Mouse (Mus musculus): ENCODE data around the gene Kit. TPM values are rescaled to one million over a fixed set of nuclear protein-coding genes. Genes with fewer than 3 reads are reported as not detected.
A peak's percentile ranks its signal among the peaks of the same experiment; 100 is the strongest.

Gene Kit
- 37.3 and 66.4 TPM in 2 replicates for total RNA-seq (2012; rRNA removed)

DNA sequence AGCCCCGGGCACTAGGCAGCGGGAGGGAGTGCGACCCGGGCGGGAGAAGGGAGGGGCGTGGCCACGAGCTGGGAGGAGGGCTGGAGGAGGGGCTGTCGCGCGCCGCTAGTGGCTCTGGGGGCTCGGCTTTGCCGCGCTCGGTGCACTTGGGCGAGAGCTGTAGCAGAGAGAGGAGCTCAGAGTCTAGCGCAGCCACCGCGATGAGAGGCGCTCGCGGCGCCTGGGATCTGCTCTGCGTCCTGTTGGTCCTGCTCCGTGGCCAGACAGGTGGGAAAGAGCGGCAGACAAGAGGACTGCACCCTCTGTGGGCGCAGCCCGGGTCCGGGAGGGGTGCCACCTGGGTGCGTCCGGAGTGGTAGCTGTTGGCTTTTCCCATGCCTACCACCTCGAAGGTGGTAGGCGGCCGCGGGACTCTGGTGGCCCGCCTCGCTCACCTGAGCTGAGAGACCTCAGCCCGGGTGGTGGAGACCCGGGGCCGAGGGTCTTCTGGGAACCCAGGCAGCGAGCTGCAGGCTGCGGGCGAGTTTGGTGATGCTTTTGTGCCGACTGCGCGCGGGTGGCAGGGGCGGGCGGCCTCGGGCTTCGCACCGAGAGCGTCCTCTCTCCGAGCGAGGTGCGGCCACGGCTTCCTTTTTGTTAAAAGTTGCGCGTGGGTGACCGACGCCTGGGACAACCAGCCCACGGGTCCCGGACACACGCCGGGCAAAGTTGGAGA is at the start of gene Kit:
Gene Kit (plus strand): TSS at position 65 of the 715 bp plus-strand sequence.
- in situ Hi-C loops (cut with MboI; ENCODE audit: low sequenced_read_pairs in 2 of 2, unreplicated experiment in 2 of 2) = no loop called here
- Histone ChIP-seq H3K9ac (ENCODE audit: insufficient read depth, low read depth, low read length, poor library complexity, severe bottlenecking) (peak within 1 kb of the TSS; percentile 72), H3K9me3 (ENCODE audit: control insufficient read depth, insufficient read depth, low read depth, low read length) (no peaks in the 10 kb centered on the region), H3K36me3 (ENCODE audit: control insufficient read depth, insufficient read depth, low read length, poor library complexity, severe bottlenecking) (no peaks in the 10 kb centered on the region), H3K4me1 (ENCODE audit: control insufficient read depth in 2 of 2, insufficient read depth in 2 of 2, low read length in 2 of 2, poor library complexity in 1 of 2) (peaks cover 0 to 4% of the 10 kb centered on the region in 2 experiments; a peak in 1 of 4 replicates), H3K4me3 (ENCODE audit: insufficient read depth in 1 of 2, low read depth in 1 of 2, low read length in 2 of 2, poor library complexity in 1 of 2, severe bottlenecking in 1 of 2) (peak within 1 kb of the TSS; percentile 70 to 85), H3K27ac (ENCODE audit: insufficient read depth, low read depth, low read length, poor library complexity, severe bottlenecking) (0 out of 2 replicates have a peak within 1 kb of the TSS, but pooled peaks have one; percentile 18)
- no peak for TF ChIP-seq HCFC1 (IDR thresholded peaks at IDR 0.05; ENCODE audit: borderline replicate concordance, insufficient read depth, low read length)
- DNase-seq (ENCODE audit: low read depth, low spot score) = peak; percentile 85

- H3K36me3 ChIP-seq (ENCODE audit: control insufficient read depth, insufficient read depth, low read length, poor library complexity, severe bottlenecking) = no peaks in the 10 kb centered on the region
Measured at GRCm38 (mm10) chr5:75536156-75536555, 38.6 kb upstream of the Kit start.

GRCm38 (mm10) chr5:75537717-75538116 is 37.0 kb upstream of the Kit start:
- Histone ChIP-seq H3K9me3 (ENCODE audit: control insufficient read depth, insufficient read depth, low read depth, low read length) (no peaks in the 10 kb centered on the region), H3K36me3 (ENCODE audit: control insufficient read depth, insufficient read depth, low read length, poor library complexity, severe bottlenecking) (no peaks in the 10 kb centered on the region), H3K4me1 (ENCODE audit: control insufficient read depth in 2 of 2, insufficient read depth in 2 of 2, low read length in 2 of 2, poor library complexity in 1 of 2) (peaks cover 4 to 10% of the 10 kb centered on the region in 2 experiments), H3K27ac (ENCODE audit: insufficient read depth, low read depth, low read length, poor library complexity, severe bottlenecking) (peak overlapping the region; percentile 72; the same call in 1 of the 2 replicates), H3K4me3 (ENCODE audit: insufficient read depth in 1 of 2, low read depth in 1 of 2, low read length in 2 of 2, poor library complexity in 1 of 2, severe bottlenecking in 1 of 2) (no peak overlapping the region), H3K9ac (ENCODE audit: insufficient read depth, low read depth, low read length, poor library complexity, severe bottlenecking) (no peak overlapping the region)
- in situ Hi-C loops (cut with MboI; ENCODE audit: low sequenced_read_pairs in 2 of 2, unreplicated experiment in 2 of 2) = no loop called here
- no peak for TF ChIP-seq HCFC1 (IDR thresholded peaks at IDR 0.05; ENCODE audit: borderline replicate concordance, insufficient read depth, low read length)
- TF ChIP-seq MAFK (IDR thresholded peaks at IDR 0.05; ENCODE audit: insufficient read depth, low read depth, low read length) = no peak
- no peak for TF ChIP-seq ZC3H11A (IDR thresholded peaks at IDR 0.05; ENCODE audit: borderline replicate concordance, low read depth, low read length)
- TF ChIP-seq ZNF384 (IDR thresholded peaks at IDR 0.05; ENCODE audit: low read depth, low read length) = no peak
- no peak; the same call in 1 of the 2 replicates for TF ChIP-seq CHD2 (IDR thresholded peaks at IDR 0.05; ENCODE audit: low read depth, low read length)
- peak; percentile 69 for DNase-seq (ENCODE audit: low read depth, low spot score)

More at GRCm38 (mm10) chr5:75536156-75536555, 38.6 kb upstream of the Kit start:
- TF ChIP-seq ZNF384 (IDR thresholded peaks at IDR 0.05; ENCODE audit: low read depth, low read length) = no peak
- TF ChIP-seq ZC3H11A (IDR thresholded peaks at IDR 0.05; ENCODE audit: borderline replicate concordance, low read depth, low read length) = no peak
- no peak for TF ChIP-seq HCFC1 (IDR thresholded peaks at IDR 0.05; ENCODE audit: borderline replicate concordance, insufficient read depth, low read length)
- no peak for TF ChIP-seq MAFK (IDR thresholded peaks at IDR 0.05; ENCODE audit: insufficient read depth, low read depth, low read length)
- no peak for TF ChIP-seq CHD2 (IDR thresholded peaks at IDR 0.05; ENCODE audit: low read depth, low read length)
- H3K9me3 ChIP-seq (ENCODE audit: control insufficient read depth, insufficient read depth, low read depth, low read length) = no peaks in the 10 kb centered on the region
- in situ Hi-C loops (cut with MboI; ENCODE audit: low sequenced_read_pairs in 2 of 2, unreplicated experiment in 2 of 2) = no loop called here
- no peak overlapping the region for H3K9ac ChIP-seq (ENCODE audit: insufficient read depth, low read depth, low read length, poor library complexity, severe bottlenecking)
- no peak for DNase-seq (ENCODE audit: low read depth, low spot score)
- H3K4me3 ChIP-seq (ENCODE audit: insufficient read depth in 1 of 2, low read depth in 1 of 2, low read length in 2 of 2, poor library complexity in 1 of 2, severe bottlenecking in 1 of 2) = no peak overlapping the region
- H3K4me1 ChIP-seq (ENCODE audit: control insufficient read depth in 2 of 2, insufficient read depth in 2 of 2, low read length in 2 of 2, poor library complexity in 1 of 2) = peaks cover 4 to 10% of the 10 kb centered on the region in 2 experiments
- H3K27ac ChIP-seq (ENCODE audit: insufficient read depth, low read depth, low read length, poor library complexity, severe bottlenecking) = no peak overlapping the region

GRCm38 (mm10) chr5:75538458-75538857 is 36.3 kb upstream of the Kit start:
- H3K4me1 ChIP-seq (ENCODE audit: control insufficient read depth in 2 of 2, insufficient read depth in 2 of 2, low read length in 2 of 2, poor library complexity in 1 of 2) = peaks cover 4 to 11% of the 10 kb centered on the region in 2 experiments
- H3K27ac ChIP-seq (ENCODE audit: insufficient read depth, low read depth, low read length, poor library complexity, severe bottlenecking) = peak overlapping the region; percentile 72; the same call in 1 of the 2 replicates
- H3K9me3 ChIP-seq (ENCODE audit: control insufficient read depth, insufficient read depth, low read depth, low read length) = no peaks in the 10 kb centered on the region
- no peak overlapping the region for H3K4me3 ChIP-seq (ENCODE audit: insufficient read depth in 1 of 2, low read depth in 1 of 2, low read length in 2 of 2, poor library complexity in 1 of 2, severe bottlenecking in 1 of 2)
- DNase-seq (ENCODE audit: low read depth, low spot score) = peak; percentile 30
- no peak for TF ChIP-seq ZC3H11A (IDR thresholded peaks at IDR 0.05; ENCODE audit: borderline replicate concordance, low read depth, low read length)
- TF ChIP-seq MAFK (IDR thresholded peaks at IDR 0.05; ENCODE audit: insufficient read depth, low read depth, low read length) = no peak
- TF ChIP-seq ZNF384 (IDR thresholded peaks at IDR 0.05; ENCODE audit: low read depth, low read length) = no peak
- no peak for TF ChIP-seq CHD2 (IDR thresholded peaks at IDR 0.05; ENCODE audit: low read depth, low read length)
- no peak for TF ChIP-seq HCFC1 (IDR thresholded peaks at IDR 0.05; ENCODE audit: borderline replicate concordance, insufficient read depth, low read length)
- in situ Hi-C loops (cut with MboI; ENCODE audit: low sequenced_read_pairs in 2 of 2, unreplicated experiment in 2 of 2) = no loop called here
- no peak overlapping the region for H3K9ac ChIP-seq (ENCODE audit: insufficient read depth, low read depth, low read length, poor library complexity, severe bottlenecking)
- no peaks in the 10 kb centered on the region for H3K36me3 ChIP-seq (ENCODE audit: control insufficient read depth, insufficient read depth, low read length, poor library complexity, severe bottlenecking)
